Mouse (Mus musculus): ENCODE results near the gene Slc28a2. TPM values are rescaled to one million over a fixed set of nuclear protein-coding genes. Genes with fewer than 3 reads are reported as not detected.
"Not testable (repeated sequence)": the region's sequence is repeated elsewhere in the genome, so short reads cannot be mapped to it uniquely, and the experiment has no call there.

Gene Slc28a2
- polyA plus RNA-seq, 1 experiment from 2014 or later, result 0.39 TPM

DNA sequence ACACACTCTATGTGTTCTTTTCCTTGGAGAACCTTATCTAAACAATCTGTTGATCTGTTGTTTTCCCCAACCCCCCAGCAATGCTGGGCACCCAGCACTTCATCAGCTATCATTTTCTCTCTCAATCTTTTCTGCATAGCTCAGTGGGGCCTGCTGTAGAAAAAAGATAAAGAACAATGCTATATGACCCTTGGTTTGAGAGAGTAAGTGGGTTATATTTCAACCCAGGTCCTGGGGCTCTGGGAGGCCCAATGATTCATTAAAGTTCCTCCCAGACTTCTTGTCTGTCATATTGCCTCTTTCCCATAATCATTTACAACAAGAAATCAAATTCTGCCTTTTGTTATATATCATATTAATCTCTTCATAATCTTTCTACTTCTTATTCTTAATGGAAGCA lies 59.8 kb downstream of the Slc28a2 start:
- H3K36me3 ChIP-seq (ENCODE audit: control insufficient read depth, insufficient read depth, low read length); H3K4me3 ChIP-seq (ENCODE audit: low read length); ATAC-seq (ENCODE audit: low FRiP score, low TSS enrichment): not testable (repeated sequence)

GRCm38 (mm10) chr2:122486674-122487073 lies 60.4 kb downstream of the Slc28a2 start:
- H3K4me3 ChIP-seq (ENCODE audit: low read length), result no peak overlapping the region
- no peaks in the 10 kb centered on the region for H3K9me3 ChIP-seq (ENCODE audit: control insufficient read depth, low read length)
- H3K36me3 ChIP-seq (ENCODE audit: control insufficient read depth, insufficient read depth, low read length), result no peaks in the 10 kb centered on the region
- no peak overlapping the region for H3K4me2 ChIP-seq (replicated peaks; ENCODE audit: low read depth, low read length)
- ATAC-seq (ENCODE audit: low FRiP score, low TSS enrichment), result no peak
- 79% methylated on average over 2 of the region's 2 CpGs for WGBS
- H3K4me1 ChIP-seq (ENCODE audit: control insufficient read depth, insufficient read depth, low read length), result no peaks in the 10 kb centered on the region
- no peak overlapping the region for H3K27ac ChIP-seq (ENCODE audit: low read depth, low read length)
- H3K27me3 ChIP-seq (ENCODE audit: control insufficient read depth, insufficient read depth, low read length), result no peaks in the 10 kb centered on the region
- no peak overlapping the region for H3K9ac ChIP-seq (ENCODE audit: low read depth, low read length)

More for the DNA sequence above, 59.8 kb downstream of the Slc28a2 start:
- H3K9ac ChIP-seq (ENCODE audit: low read depth, low read length); H3K27me3 ChIP-seq (ENCODE audit: control insufficient read depth, insufficient read depth, low read length); H3K9me3 ChIP-seq (ENCODE audit: control insufficient read depth, low read length); H3K4me1 ChIP-seq (ENCODE audit: control insufficient read depth, insufficient read depth, low read length); H3K27ac ChIP-seq (ENCODE audit: low read depth, low read length); H3K4me2 ChIP-seq (replicated peaks; ENCODE audit: low read depth, low read length): not testable (repeated sequence)

Other genes starting within 250 kb of the Slc28a2 start
- gene Patl2, start 240.3 kb upstream of the Slc28a2 start, polyA plus RNA-seq (2014; fragmentation: Nextera tagmentation; extraction: Ambion mirVana), result not detected in 2 replicates
- gene Terb2, start 240.2 kb upstream of the Slc28a2 start, polyA plus RNA-seq (2014; fragmentation: Nextera tagmentation; extraction: Ambion mirVana), result not detected in 2 replicates
- 13.6 and 24.0 TPM in 2 replicates for gene Sord, start 191.7 kb upstream of the Slc28a2 start, polyA plus RNA-seq (2014; fragmentation: Nextera tagmentation; extraction: Ambion mirVana)
- gene Duox2, start 128.0 kb upstream of the Slc28a2 start, polyA plus RNA-seq (2014; fragmentation: Nextera tagmentation; extraction: Ambion mirVana), result 0.05 TPM in 1 of 2 replicates, not detected in the other
- gene Duoxa2, start 127.6 kb upstream of the Slc28a2 start, polyA plus RNA-seq (2014; fragmentation: Nextera tagmentation; extraction: Ambion mirVana), result 0.22 TPM in 1 of 2 replicates, not detected in the other
- gene Duoxa1, start 112.7 kb upstream of the Slc28a2 start, polyA plus RNA-seq (2014; fragmentation: Nextera tagmentation; extraction: Ambion mirVana), result not detected in 2 replicates
- gene Duox1, start 110.8 kb upstream of the Slc28a2 start, polyA plus RNA-seq (2014; fragmentation: Nextera tagmentation; extraction: Ambion mirVana), result not detected in 2 replicates
- 3.5 and 5.5 TPM in 2 replicates for gene Shf, start 57.3 kb upstream of the Slc28a2 start, polyA plus RNA-seq (2014; fragmentation: Nextera tagmentation; extraction: Ambion mirVana)
- gene Gm14085, start 58.5 kb downstream of the Slc28a2 start, polyA plus RNA-seq (2014; fragmentation: Nextera tagmentation; extraction: Ambion mirVana), result 0.09 TPM in 1 of 2 replicates, not detected in the other
- gene Gatm, start 184.8 kb downstream of the Slc28a2 start, polyA plus RNA-seq (2014; fragmentation: Nextera tagmentation; extraction: Ambion mirVana), result 10.0 and 14.5 TPM in 2 replicates
- gene AA467197, start 210.5 kb downstream of the Slc28a2 start, polyA plus RNA-seq (2014; fragmentation: Nextera tagmentation; extraction: Ambion mirVana), result not detected in 2 replicates